Mouse (Mus musculus) liver, adult 2 months (tissue): Measurements from ENCODE around the gene Sgms1. TPM values are rescaled to one million over a fixed set of nuclear protein-coding genes. Genes with fewer than 3 reads are reported as not detected.

Source experiments
- DNase-seq: peaks from one replicate; pipeline ENCODE4 v3.0.0-alpha.2; 2011; ENCODE audit warnings: low read depth, low spot score; ENCODE audit errors: extremely low read depth
- H3K27ac ChIP-seq: fragments of 200-500 bp; replicated peaks from 2 replicates; pipeline ENCODE4 v1.5.1; 2012; ENCODE audit warnings: low read depth, mild to moderate bottlenecking, control low read depth, inconsistent platforms, low read length; ENCODE audit not compliant: insufficient read depth
- H3K27me3 ChIP-seq: fragments of 200-500 bp; 2 replicates; pipeline ENCODE4 v1.6.1; 2012; ENCODE audit warnings: mild to moderate bottlenecking, moderate library complexity, low read length, inconsistent platforms; ENCODE audit not compliant: control insufficient read depth, insufficient read depth
- H3K36me3 ChIP-seq: fragments of 200-500 bp; 2 replicates; pipeline ENCODE4 v1.6.1; 2012; ENCODE audit warnings: low read length, inconsistent platforms; ENCODE audit not compliant: control insufficient read depth, insufficient read depth
- H3K4me1 ChIP-seq: fragments of 200-500 bp; 2 replicates; pipeline ENCODE4 v1.6.1; 2011; ENCODE audit warnings: low read length; ENCODE audit not compliant: control insufficient read depth, insufficient read depth
- H3K4me3 ChIP-seq: fragments of 200-500 bp; 2 replicates; pipeline ENCODE4 v1.5.1; 2011; ENCODE audit warnings: low read depth, mild to moderate bottlenecking, control low read depth, low read length, moderate library complexity; ENCODE audit not compliant: insufficient read depth
- H3K79me2 ChIP-seq: fragments of 200-500 bp; 2 replicates; pipeline ENCODE4 v1.6.1; 2012; ENCODE audit warnings: inconsistent platforms, mild to moderate bottlenecking, low read length, moderate library complexity; ENCODE audit not compliant: control insufficient read depth, insufficient read depth
- H3K9ac ChIP-seq: fragments of 200-500 bp; 2 replicates; pipeline ENCODE4 v1.6.1; 2012; ENCODE audit warnings: low read depth, mild to moderate bottlenecking, control low read depth, inconsistent platforms, low read length
- CTCF ChIP-seq: fragments of 200-500 bp; IDR thresholded peaks from 2 replicates; pipeline ENCODE4 v1.5.1; 2011; ENCODE audit warnings: low read depth, low read length, control low read depth
- POLR2A ChIP-seq: fragments of 200-500 bp; IDR thresholded peaks from 2 replicates; pipeline ENCODE4 v1.6.1; 2011; ENCODE audit warnings: low read length, control low read depth; ENCODE audit not compliant: insufficient read depth; ENCODE audit errors: extremely low read depth
- WGBS: fragments of 180-500 bp; shearing (Covaris S2); methylation state at CpG from one replicate; pipeline ENCODE4 v1.1.7; 2018; 5-methylcytosine and 5-hydroxymethylcytosine counted together
- polyA plus RNA-seq: library from polyadenylated mRNA; depleted of rRNA; stranded (reverse); fragments of >200 nt; gene quantifications from 2 replicates; pipeline ENCODE4 v1.2.3, GENCODE M21; 2012
- total RNA-seq: library from RNA; depleted of rRNA; stranded (reverse); fragments of >200 nt; gene quantifications from 2 replicates; pipeline ENCODE4 v1.2.3, GENCODE M21; 2014

Gene Sgms1
- total and polyA plus RNA-seq, 2 experiments: 6.5 to 26.7 TPM

DNA sequence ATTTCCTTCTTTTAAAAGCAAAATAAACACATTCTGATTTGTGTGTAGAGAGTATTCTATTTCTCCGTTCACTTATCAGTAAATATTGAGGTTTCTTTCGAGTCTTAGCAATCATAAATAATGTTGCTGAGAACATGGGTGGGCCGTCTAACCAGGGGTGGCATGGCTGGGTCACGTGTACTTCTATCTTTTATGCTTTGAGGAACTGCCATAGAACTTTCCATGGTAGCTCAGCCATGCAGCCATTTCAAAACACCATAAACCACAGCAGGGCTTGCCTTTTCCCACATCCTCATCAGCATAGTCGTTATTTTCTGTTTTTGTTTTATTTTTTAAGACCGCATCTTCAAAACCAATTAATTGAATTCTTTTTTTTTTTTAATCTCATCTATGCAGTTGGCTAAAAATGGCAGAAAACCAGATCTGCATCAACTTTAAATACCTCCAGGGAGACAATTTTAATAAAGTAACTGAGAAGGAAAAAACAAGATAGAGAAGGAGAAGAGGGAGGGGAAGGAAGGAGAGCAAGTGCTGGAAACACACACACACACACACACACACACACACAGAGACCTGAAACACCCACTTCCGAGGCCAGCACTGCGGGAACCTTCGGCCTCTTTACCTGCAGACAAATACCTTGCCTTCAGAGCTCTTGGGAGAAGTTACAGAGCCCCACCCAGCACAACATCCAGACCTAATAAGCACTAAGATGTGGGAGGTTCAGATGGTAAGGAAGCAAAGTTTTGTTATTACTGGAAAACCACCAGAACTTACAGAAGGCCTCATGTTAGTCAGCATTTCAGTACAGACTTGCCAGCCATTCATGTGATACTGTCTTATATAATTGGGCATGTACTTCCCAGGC is 122.9 kb downstream of the Sgms1 start:
- DNase-seq: no peak
- TF ChIP-seq CTCF: no peak
- TF ChIP-seq POLR2A: no peak
- Histone ChIP-seq H3K27me3 (no peaks in the 10 kb centered on the region), H3K79me2 (peaks cover 2% of the 10 kb centered on the region; the same call in 1 of the 2 replicates), H3K4me1 (peaks cover 7% of the 10 kb centered on the region), H3K27ac (no peak overlapping the region), H3K9ac (no peak overlapping the region), H3K4me3 (no peak overlapping the region), H3K36me3 (no peaks in the 10 kb centered on the region)
- 87% methylated on average over 9 of the region's 9 CpGs for WGBS

DNA sequence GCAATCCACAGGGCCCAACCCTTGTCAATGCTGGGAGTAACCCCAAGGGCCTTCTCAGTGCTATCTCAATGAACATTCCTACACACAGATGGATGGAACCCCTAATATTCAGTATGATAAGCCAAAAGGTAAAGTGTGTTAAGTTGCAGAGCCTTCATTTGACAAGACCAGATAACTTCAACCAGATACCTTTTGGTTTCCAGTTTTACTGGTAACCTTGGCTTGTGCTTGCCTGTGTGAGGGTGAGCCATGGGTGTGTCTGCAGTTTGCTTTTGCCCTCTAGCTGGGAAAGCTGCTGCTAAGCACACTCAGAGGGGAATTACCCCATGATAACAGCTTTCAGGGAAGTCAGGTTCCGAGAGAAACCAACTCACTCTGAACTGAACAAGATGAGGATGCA is 125.8 kb downstream of the Sgms1 start:
- WGBS: 98% methylated on average over 1 of the region's 1 CpGs
- DNase-seq: no peak
- no peak overlapping the region for H3K27ac ChIP-seq
- H3K36me3 ChIP-seq: peaks cover 3% of the 10 kb centered on the region; the same call in 1 of the 2 replicates
- no peak overlapping the region for H3K4me3 ChIP-seq
- H3K79me2 ChIP-seq: peaks cover 7% of the 10 kb centered on the region; the same call in 1 of the 2 replicates
- TF ChIP-seq CTCF: no peak
- no peak for TF ChIP-seq POLR2A
- H3K27me3 ChIP-seq: no peaks in the 10 kb centered on the region
- H3K4me1 ChIP-seq: peaks cover 5% of the 10 kb centered on the region
- no peak overlapping the region for H3K9ac ChIP-seq

DNA sequence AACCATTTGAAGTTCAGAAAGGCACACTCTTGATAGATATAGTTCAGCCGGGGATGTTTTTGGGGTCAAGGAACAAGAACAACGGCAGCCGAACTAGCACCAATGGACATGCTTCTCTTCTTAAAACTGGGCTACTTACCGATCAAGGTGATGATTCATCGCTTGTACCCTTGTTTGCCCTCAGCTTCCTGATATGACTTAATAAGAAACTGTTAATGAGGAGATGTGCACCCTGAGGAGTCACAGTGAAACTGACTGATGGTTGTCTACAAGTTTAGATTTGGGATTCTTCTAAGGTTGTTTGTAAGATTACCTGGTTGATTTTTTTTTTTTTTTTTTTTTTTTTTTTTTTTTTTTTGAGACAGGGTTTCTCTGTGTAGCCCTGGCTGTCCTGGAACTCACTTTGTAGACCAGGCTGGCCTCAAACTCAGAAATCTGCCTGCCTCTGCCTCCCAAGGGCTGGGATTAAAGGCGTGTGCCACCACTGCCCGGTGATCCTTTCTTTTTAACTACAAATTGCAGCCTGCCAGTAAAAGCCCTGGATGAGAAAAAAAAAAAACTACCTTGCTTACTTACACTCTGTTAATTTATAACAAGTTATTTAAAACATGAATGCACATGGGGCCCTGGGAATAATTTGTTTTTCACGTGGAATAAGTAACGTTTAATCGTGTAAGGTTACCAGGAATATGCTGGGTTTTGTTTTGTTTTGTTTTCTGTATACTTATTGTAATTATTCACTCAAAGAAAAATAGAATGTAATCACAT is 126.5 kb downstream of the Sgms1 start:
- no peak for DNase-seq
- TF ChIP-seq POLR2A (no peak), CTCF (no peak)
- Histone ChIP-seq H3K4me3 (no peak overlapping the region), H3K9ac (no peak overlapping the region), H3K79me2 (peaks cover 7% of the 10 kb centered on the region; the same call in 1 of the 2 replicates), H3K27me3 (no peaks in the 10 kb centered on the region), H3K27ac (no peak overlapping the region), H3K36me3 (peaks cover 3% of the 10 kb centered on the region; the same call in 1 of the 2 replicates), H3K4me1 (peaks cover 5% of the 10 kb centered on the region)
- WGBS: 66% methylated on average over 10 of the region's 10 CpGs

DNA sequence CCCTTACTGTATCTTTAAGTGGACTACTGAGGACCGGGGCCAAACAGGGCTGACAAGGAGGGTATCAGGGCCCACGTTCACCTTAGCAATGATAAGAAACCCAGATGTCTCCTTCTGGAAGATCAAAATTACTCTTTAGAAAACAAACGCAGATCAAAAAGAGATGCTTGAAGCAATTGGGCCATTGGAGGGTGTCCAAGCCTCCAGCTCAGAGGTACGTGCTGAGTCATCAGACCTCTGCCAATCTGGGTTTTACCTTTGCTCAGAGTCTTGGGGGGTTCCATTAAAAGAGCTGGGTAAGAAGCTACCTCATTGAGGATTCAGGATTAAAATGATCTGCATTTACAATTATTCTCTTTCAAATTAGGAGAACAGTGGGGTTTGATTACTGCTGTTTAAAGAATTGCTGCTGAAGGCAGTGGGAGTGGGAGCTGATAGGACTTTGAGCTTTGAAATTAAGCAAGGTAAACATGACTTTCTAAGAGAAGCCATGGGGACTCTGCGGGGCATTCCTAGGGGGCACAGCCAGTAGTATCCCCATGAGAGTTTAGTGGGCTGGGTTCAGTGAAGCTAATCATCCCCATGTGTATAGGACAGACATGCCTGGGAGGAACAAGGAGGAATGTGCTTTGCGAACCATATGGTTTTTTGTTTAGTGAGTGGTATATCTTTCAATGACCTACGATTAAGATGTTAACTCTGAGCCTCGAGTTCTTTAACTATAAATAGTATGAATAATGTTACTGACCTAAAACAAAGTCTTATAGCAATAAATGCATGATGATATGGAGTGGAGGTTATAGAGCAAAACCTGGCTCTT is 128.4 kb downstream of the Sgms1 start:
- Histone ChIP-seq H3K4me3 (no peak overlapping the region), H3K9ac (no peak overlapping the region), H3K4me1 (peaks cover 5% of the 10 kb centered on the region), H3K27me3 (no peaks in the 10 kb centered on the region), H3K27ac (no peak overlapping the region), H3K36me3 (peaks cover 3% of the 10 kb centered on the region; the same call in 1 of the 2 replicates), H3K79me2 (peaks cover 7% of the 10 kb centered on the region; the same call in 1 of the 2 replicates)
- DNase-seq: no peak
- WGBS: 51% methylated on average over 8 of the region's 8 CpGs
- TF ChIP-seq POLR2A: no peak
- TF ChIP-seq CTCF: no peak

DNA sequence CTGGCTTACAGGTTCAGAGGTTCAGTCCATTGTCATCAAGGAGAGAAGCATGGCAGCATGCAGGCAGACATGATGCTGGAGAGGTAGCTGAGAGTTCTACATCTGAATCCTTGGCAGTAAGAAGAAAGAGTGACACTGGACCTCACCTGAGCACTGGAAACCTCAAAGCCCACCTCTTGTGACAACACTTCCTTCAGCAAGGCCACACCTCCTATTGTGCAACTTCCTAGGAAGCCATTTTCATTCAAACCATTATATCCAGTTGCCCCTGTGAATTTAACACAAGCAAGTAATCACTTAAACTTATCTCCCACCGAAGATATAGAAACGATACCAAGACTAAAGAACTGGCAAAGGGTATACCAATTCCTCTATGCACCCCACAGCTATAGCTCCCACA is 129.7 kb downstream of the Sgms1 start:
- H3K9ac ChIP-seq: no peak overlapping the region
- peaks cover 9% of the 10 kb centered on the region for H3K4me1 ChIP-seq
- no peak for DNase-seq
- H3K36me3 ChIP-seq: peaks cover 3% of the 10 kb centered on the region; the same call in 1 of the 2 replicates
- H3K4me3 ChIP-seq: no peak overlapping the region
- 91% methylated on average over 2 of the region's 2 CpGs for WGBS
- no peak overlapping the region for H3K27ac ChIP-seq
- TF ChIP-seq POLR2A: no peak
- no peak for TF ChIP-seq CTCF
- H3K79me2 ChIP-seq: peaks cover 4% of the 10 kb centered on the region; the same call in 1 of the 2 replicates
- no peaks in the 10 kb centered on the region for H3K27me3 ChIP-seq
